Mouse (Mus musculus) 3134 (cell line): ENCODE results near the gene Pak1.

Experiments
- DNase-seq: peaks from one replicate; pipeline ENCODE4 v3.0.0-alpha.2; 2011; ENCODE audit warnings: low spot score; ENCODE audit not compliant: insufficient read length; ENCODE audit errors: extremely low read depth

Gene Pak1

GRCm38 (mm10) chr7:97788190-97788668, at the start of gene Pak1:
TSS of gene Pak1 (plus strand) at chr7:97788541.
- peak; percentile 86 for DNase-seq

GRCm38 (mm10) chr7:97740948-97741347, 47.4 kb upstream of the Pak1 start:
- DNase-seq: peak; percentile 35

GRCm38 (mm10) chr7:97741756-97742291, 46.5 kb upstream of the Pak1 start:
- DNase-seq: no peak

DNA sequence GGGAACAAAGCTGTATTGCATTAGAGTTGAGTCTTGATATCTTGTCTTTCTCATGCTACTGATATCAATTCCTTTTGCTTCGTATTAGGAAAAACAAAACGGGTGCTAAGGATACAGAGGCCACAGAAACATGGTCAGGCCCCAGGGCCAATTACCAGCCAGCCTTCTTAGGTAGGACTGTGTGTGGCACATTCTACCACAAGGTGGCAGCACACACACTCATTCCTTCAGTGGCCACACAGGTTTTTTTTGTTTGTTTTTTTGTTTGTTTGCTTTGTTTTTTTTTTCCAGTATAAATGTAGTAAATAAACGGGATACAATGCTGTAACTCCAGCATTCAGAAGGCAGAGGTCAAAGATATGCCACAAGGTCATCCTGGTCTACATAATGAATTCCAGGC, 43.0 kb upstream of the Pak1 start:
- DNase-seq: no peak

DNA sequence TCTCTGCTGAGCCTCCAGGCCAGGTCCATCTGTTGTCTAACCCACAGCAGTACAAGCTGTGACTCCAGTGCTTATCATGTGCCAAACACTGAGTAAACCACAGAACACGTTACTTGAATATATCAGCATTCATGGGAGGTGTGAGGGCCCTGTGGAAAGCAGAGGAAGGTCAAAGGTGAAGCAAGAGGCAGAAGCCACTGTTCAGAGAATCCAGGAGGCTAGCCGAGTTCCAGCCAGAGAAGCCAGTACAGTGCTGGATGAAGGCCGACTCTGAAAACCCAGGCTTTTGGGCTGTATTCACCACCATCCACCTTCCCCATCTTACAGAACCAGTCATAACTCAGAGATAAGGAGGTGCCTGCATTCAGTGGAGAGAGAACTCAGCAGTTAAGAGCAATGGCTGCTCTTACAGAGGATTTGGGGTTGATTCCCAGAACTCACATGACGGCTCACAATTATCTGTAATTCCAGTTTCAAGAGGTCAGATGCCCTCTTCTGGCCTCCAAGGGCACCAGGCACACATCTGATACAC, 41.1 kb upstream of the Pak1 start:
- no peak for DNase-seq

DNA sequence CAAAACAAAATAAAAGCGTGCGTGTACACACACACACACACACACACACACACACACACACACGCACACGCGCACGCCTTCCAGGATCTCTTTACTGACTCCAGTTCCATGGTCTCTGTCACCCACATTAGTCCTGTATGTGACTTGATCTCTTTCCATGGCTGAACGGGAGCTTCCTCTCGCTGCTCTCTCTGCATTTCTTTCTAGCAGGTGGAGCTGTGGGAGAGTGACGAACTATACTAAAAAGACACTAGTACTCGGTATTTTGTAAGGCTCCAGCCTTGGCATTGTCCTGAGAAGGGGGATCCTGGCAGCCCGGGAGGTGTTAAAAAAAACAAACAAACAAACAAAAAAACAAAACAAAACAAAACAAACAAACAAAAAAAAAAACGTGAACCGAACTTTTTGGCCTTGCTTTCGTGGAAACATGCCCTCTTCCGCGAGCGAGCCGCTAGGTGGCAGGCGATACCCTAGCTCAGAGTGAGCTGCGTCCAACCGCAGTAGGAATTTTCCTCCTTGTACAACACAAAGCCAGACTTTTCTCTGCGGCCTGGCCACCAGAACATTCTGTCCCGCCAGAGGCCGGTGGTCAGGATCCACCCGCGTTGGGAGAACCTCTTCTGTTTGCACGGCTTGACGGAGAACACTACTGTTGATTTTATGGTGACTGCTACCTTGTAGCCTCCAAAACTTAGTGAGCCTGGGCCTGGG, 40.4 kb upstream of the Pak1 start:
- peak; percentile 81 for DNase-seq

DNA sequence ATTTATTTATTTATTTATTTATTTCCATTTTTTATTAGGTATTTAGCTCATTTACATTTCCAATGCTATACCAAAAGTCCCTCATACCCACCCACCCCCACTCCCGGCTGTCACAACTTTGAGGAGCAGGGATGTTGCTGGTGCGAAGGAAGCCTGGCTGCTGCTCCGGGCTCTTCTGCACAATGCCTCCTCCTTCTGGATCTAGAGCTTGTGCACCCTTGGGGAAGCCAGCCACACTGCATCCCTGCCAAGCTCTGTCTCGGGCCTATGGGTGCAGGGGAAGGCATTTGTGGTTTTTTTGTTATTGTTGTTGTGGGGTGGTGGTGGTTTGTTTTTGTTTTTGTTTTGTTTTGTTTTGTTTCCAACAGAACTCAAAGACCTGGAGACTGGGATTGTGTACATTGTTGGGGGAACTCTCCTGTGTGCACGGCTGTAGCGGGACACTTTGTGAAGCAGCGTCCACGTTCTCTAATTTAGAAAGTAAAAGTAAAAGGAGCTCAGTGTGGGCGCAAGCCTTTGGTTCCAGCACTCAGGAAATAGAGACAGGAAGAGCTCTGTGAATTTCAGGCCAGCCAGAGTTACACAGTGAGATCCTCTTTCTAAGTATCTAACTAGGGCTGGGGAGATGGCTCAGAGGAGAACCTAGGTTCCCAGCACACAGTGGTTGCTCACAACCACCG, 39.7 kb upstream of the Pak1 start:
- DNase-seq: peak; percentile 68

DNA sequence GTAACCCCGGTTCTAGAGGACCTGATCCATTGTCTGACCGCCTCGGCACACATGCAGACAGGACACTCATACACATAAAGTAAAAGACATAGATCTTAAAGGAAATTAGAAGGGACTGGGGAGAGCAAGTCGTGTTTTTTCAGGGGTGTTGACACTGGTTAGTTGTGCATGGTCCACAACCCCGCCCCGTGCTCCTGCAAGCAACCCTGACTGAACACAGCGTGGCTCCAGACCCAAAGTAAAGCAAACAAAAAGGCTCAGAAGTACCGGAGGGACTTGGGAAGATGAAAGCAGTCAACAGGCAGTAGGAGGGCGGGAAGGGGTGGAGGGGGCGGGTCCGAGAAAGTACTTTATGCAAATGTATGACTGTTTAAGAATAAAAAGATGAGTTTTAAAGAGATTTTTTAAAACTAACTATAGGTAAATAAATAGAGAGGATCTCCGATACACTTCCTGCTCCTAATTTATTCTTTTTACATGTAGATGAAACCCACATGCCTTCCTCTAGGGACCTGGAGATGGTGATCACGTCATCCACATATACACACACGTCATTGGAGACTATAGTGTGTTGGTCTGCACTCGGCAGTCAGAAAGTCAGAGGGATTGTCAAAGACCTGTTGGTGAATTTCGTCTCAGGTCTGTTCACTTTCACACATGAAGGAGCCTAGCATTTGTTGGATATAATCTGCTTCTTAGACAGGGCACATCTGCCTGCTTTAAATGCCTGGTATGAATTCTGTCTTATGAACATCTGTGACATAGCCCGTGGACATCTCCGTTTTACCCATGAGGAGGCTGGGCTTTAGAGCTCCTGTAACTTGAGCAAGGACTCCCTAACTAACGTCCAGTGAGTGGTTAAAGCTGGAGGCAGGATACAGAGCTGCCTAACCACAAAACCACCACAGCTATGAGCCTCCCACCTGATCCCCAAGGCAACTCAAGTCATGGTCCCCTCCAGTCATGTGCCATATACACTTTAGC, 38.8 kb upstream of the Pak1 start:
- DNase-seq: peak; percentile 88

DNA sequence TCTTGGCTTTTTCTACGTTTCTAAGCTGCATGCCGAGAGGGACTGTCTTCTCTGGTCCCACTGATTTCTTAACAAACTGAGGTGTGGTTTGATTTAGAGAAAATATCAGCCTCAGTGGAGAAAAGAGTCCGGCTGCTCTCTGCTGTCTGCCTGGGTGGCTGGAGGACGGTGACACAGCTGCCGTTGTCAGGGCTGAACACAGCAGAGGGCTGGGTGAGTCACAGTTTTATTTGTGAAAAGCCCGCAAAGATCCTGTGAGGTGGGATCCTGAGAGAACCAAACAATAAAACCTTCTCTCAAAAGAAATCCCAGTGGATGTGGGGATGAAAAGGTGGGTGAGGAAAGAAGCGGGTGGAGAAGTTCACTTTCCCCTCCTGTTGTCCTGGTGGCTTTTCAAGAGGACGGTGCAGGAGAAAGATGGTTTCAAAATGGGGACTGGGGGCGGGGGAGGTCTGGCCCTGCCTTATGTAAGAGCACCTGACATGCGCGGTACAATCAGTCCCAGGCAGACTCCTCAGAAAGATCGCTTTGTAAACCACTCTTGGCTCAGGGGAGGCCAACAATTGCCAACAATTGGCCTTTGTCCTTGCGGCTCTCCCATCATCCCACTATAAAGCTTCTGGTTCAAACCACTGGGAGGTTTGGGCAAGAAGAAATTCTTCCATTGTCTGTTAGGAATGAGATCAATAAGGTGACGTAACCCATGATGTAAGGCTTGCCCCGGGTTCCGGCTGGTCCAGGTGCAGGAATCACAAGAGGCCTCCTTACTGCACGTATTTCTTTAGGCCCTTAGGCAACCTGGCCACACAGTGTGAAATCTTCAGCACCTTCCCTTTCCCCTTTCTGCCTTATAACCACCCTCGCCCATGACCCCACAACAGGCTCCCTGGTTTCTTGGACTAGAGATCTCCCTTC, 31.1 kb upstream of the Pak1 start:
- DNase-seq: peak; percentile 69

GRCm38 (mm10) chr7:97764591-97764990, 23.8 kb upstream of the Pak1 start:
- no peak for DNase-seq

- peak; percentile 75 for DNase-seq
These were observed 23.0 kb upstream of the Pak1 start for GRCm38 (mm10) chr7:97765181-97765962.

- DNase-seq: no peak
These were observed 22.4 kb upstream of the Pak1 start for GRCm38 (mm10) chr7:97765963-97766347.

DNA sequence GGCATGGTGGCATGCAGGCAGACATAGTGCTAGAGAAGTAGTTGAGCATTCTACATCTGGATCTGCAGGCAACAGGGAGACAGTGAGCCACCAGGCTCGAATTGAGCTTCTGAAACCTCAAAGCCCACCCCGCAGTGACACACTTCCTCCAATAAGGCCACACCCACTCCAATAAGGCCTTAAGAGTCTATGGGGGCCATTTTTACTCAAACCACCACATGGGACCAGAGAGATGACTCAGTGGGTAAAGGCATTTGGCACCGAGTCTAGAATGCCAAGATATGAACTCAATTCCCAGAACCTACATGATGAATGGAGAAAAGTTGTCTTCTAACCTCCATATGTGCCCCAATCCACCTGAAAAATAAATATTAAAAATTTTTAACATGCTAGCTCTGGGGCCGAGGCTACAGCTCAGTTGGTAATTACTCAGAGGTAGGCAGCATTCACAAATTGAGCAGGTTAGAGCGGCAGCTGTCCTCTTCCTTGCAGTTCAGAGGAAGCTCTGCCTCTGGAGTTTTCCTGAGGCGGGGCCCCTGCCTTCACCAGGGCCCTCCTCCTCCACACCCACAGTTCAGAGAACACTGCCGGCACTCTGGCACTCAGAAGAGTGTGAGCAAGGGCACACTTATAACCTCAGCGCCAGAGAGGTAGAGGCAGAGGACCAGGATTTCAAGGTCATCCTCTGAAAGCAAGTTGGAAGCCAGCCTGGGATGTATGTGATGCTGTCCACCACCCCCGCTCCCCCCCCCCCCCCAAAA, 21.8 kb upstream of the Pak1 start:
- peak; percentile 77 for DNase-seq

DNA sequence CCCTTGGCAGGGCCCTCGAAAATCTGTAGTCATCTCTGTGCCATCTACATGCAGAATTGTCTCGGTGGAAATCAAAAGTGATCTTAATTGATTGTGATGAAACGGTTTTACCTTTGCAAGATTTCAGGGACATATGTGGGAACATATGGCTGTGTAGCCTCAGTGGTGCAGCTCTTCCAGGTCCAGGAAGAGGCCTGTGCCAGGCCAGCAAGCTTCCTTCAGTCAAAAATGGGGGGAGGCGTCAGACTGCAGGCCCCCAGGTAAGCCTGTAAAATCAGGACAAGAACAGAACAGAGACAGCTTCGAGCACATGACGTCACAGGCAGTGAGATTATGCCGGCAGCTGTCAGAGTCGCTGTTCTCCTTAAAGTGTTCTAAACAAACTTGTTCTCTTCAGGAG, 20.5 kb upstream of the Pak1 start:
- no peak for DNase-seq

GRCm38 (mm10) chr7:97769020-97769419, 19.3 kb upstream of the Pak1 start:
- DNase-seq: no peak

- DNase-seq: no peak
These were observed 17.3 kb upstream of the Pak1 start for GRCm38 (mm10) chr7:97770841-97771620.

- DNase-seq: no peak
These were observed 13.0 kb upstream of the Pak1 start for GRCm38 (mm10) chr7:97775380-97775779.
